Mouse (Mus musculus) neural tube, embryonic 15.5 days (tissue): ENCODE measurements around the gene Smim22. TPM values are rescaled to one million over a fixed set of nuclear protein-coding genes. Genes with fewer than 3 reads are reported as not detected.

ENCODE experiments used
- ATAC-seq: fragments of 200-750 bp; cut with Nextera tagmentation; 2 replicates; pipeline ENCODE4 v1.8.0; 2017; ENCODE audit warnings: mild to moderate bottlenecking, moderate TSS enrichment, moderate library complexity; ENCODE audit not compliant: low FRiP score
- H3K27ac ChIP-seq: fragments of 300-500 bp; sonication (generic); replicated peaks from 2 replicates; pipeline ENCODE4 v1.5.1; 2015; ENCODE audit warnings: mild to moderate bottlenecking, inconsistent platforms
- H3K27me3 ChIP-seq: fragments of 300-500 bp; sonication (generic); replicated peaks from 2 replicates; pipeline ENCODE4 v1.6.1; 2015; ENCODE audit warnings: inconsistent platforms
- H3K36me3 ChIP-seq: fragments of 300-500 bp; sonication (generic); 2 replicates; pipeline ENCODE4 v1.6.1; 2015; ENCODE audit warnings: inconsistent platforms
- H3K4me1 ChIP-seq: fragments of 300-500 bp; sonication (generic); 2 replicates; pipeline ENCODE4 v1.6.1; 2015; ENCODE audit warnings: inconsistent platforms
- H3K4me2 ChIP-seq: fragments of 300-500 bp; sonication (generic); 2 replicates; pipeline ENCODE4 v1.6.1; 2015; ENCODE audit warnings: inconsistent platforms, mild to moderate bottlenecking, moderate library complexity
- H3K4me3 ChIP-seq: fragments of 300-500 bp; sonication (generic); replicated peaks from 2 replicates; pipeline ENCODE4 v1.5.1; 2015; ENCODE audit warnings: mild to moderate bottlenecking, inconsistent platforms
- H3K9ac ChIP-seq: fragments of 300-500 bp; sonication (generic); replicated peaks from 2 replicates; pipeline ENCODE4 v1.6.1; 2015; ENCODE audit warnings: mild to moderate bottlenecking, inconsistent platforms
- H3K9me3 ChIP-seq: fragments of 300-500 bp; sonication (generic); replicated peaks from 2 replicates; pipeline ENCODE4 v1.6.1; 2016; ENCODE audit warnings: inconsistent platforms
- WGBS: fragments of 180-500 bp; shearing (Covaris S2); methylation state at CpG from one replicate; pipeline ENCODE4 v1.1.7; 2015; ENCODE audit warnings: mixed read lengths; 5-methylcytosine and 5-hydroxymethylcytosine counted together
- polyA plus RNA-seq: library from polyadenylated mRNA; unstranded; fragments of >200 nt; fragmentation: Nextera tagmentation; extraction: Ambion mirVana; gene quantifications from 2 replicates; pipeline ENCODE4 v1.2.1, GENCODE M21; 2015

Smim22 gene
- polyA plus RNA-seq, 1 experiment from 2014 or later, result 0.47 TPM

- no peaks in the 10 kb centered on the region for H3K9me3 ChIP-seq
- WGBS, result 90% methylated on average over 7 of the region's 7 CpGs
- H3K27ac ChIP-seq, result no peak overlapping the region
- H3K36me3 ChIP-seq, result peaks cover 40% of the 10 kb centered on the region
- H3K4me2 ChIP-seq, result no peak overlapping the region
- no peak overlapping the region for H3K4me3 ChIP-seq
- H3K9ac ChIP-seq, result no peak overlapping the region
- peaks cover 20% of the 10 kb centered on the region for H3K4me1 ChIP-seq
- H3K27me3 ChIP-seq, result no peaks in the 10 kb centered on the region
- no peak for ATAC-seq
These were observed 4.2 kb downstream of the Smim22 start for GRCm38 (mm10) chr16:5011285-5011684.

GRCm38 (mm10) chr16:5012036-5013005 lies 5.2 kb downstream of the Smim22 start:
- 53% methylated on average over 13 of the region's 13 CpGs for WGBS
- H3K9me3 ChIP-seq, result no peaks in the 10 kb centered on the region
- peak overlapping the region; percentile 61 for H3K9ac ChIP-seq
- H3K4me1 ChIP-seq, result peaks cover 20% of the 10 kb centered on the region
- H3K36me3 ChIP-seq, result peaks cover 51% of the 10 kb centered on the region
- ATAC-seq, result no peak
- peak overlapping the region; percentile 86 for H3K27ac ChIP-seq
- H3K27me3 ChIP-seq, result no peaks in the 10 kb centered on the region
- peak overlapping the region; percentile 61 for H3K4me3 ChIP-seq
- peak overlapping the region; percentile 78 for H3K4me2 ChIP-seq

GRCm38 (mm10) chr16:5013054-5013838 lies 6.2 kb downstream of the Smim22 start, which contains the start of gene Rogdi:
Rogdi (minus strand) TSS chr16:5013553.
- no peaks in the 10 kb centered on the region for H3K9me3 ChIP-seq
- peak within 1 kb of the TSS; percentile 61 for H3K9ac ChIP-seq
- H3K4me1 ChIP-seq, result peaks cover 20% of the 10 kb centered on the region
- WGBS, result under 1% methylated on average over 63 of the region's 63 CpGs
- peaks cover 60% of the 10 kb centered on the region for H3K36me3 ChIP-seq
- H3K27me3 ChIP-seq, result no peaks in the 10 kb centered on the region
- peak within 1 kb of the TSS; percentile 61 for H3K4me3 ChIP-seq
- peak within 1 kb of the TSS; percentile 86 for H3K27ac ChIP-seq
- peak; percentile 99 for ATAC-seq
- H3K4me2 ChIP-seq, result peak within 1 kb of the TSS; percentile 78

- ATAC-seq, result no peak
- Histone ChIP-seq H3K27me3 (no peaks in the 10 kb centered on the region), H3K9me3 (no peaks in the 10 kb centered on the region), H3K4me1 (peaks cover 20% of the 10 kb centered on the region), H3K4me2 (no peak overlapping the region), H3K4me3 (no peak overlapping the region), H3K27ac (no peak overlapping the region), H3K9ac (no peak overlapping the region), H3K36me3 (peaks cover 64% of the 10 kb centered on the region)
- WGBS, result 92% methylated on average over 4 of the region's 4 CpGs
These were observed 7.5 kb downstream of the Smim22 start for GRCm38 (mm10) chr16:5014578-5014977.

- no peak overlapping the region for H3K27ac ChIP-seq
- H3K36me3 ChIP-seq, result peaks cover 94% of the 10 kb centered on the region
- no peaks in the 10 kb centered on the region for H3K27me3 ChIP-seq
- H3K9me3 ChIP-seq, result no peaks in the 10 kb centered on the region
- no peak overlapping the region for H3K9ac ChIP-seq
- H3K4me2 ChIP-seq, result no peak overlapping the region
- 94% methylated on average over 3 of the region's 3 CpGs for WGBS
- no peak for ATAC-seq
- no peaks in the 10 kb centered on the region for H3K4me1 ChIP-seq
- no peak overlapping the region for H3K4me3 ChIP-seq
These were observed 16.9 kb downstream of the Smim22 start for GRCm38 (mm10) chr16:5024021-5024420.

GRCm38 (mm10) chr16:5029847-5030246 lies 22.8 kb downstream of the Smim22 start:
- Histone ChIP-seq H3K27ac (no peak overlapping the region), H3K27me3 (no peaks in the 10 kb centered on the region), H3K9me3 (no peaks in the 10 kb centered on the region), H3K4me1 (no peaks in the 10 kb centered on the region), H3K9ac (no peak overlapping the region), H3K4me2 (no peak overlapping the region), H3K36me3 (peaks cover 97% of the 10 kb centered on the region), H3K4me3 (no peak overlapping the region)
- ATAC-seq, result no peak
- 69% methylated on average over 2 of the region's 2 CpGs for WGBS

GRCm38 (mm10) chr16:5035591-5035990 lies 28.5 kb downstream of the Smim22 start:
- Histone ChIP-seq H3K27me3 (no peaks in the 10 kb centered on the region), H3K9me3 (no peaks in the 10 kb centered on the region), H3K4me1 (no peaks in the 10 kb centered on the region), H3K4me3 (no peak overlapping the region), H3K9ac (no peak overlapping the region), H3K27ac (no peak overlapping the region), H3K36me3 (peaks cover 92% of the 10 kb centered on the region), H3K4me2 (no peak overlapping the region)
- WGBS, result 96% methylated on average over 3 of the region's 3 CpGs
- no peak for ATAC-seq

GRCm38 (mm10) chr16:5036649-5037234 lies 29.7 kb downstream of the Smim22 start:
- H3K27me3 ChIP-seq, result no peaks in the 10 kb centered on the region

GRCm38 (mm10) chr16:5045322-5045721 lies 38.2 kb downstream of the Smim22 start:
- 98% methylated on average over 3 of the region's 3 CpGs for WGBS
- Histone ChIP-seq H3K27me3 (no peaks in the 10 kb centered on the region), H3K4me3 (no peak overlapping the region), H3K36me3 (peaks cover 67% of the 10 kb centered on the region), H3K4me1 (peaks cover 20% of the 10 kb centered on the region), H3K27ac (no peak overlapping the region), H3K9me3 (no peaks in the 10 kb centered on the region), H3K4me2 (no peak overlapping the region), H3K9ac (no peak overlapping the region)
- ATAC-seq, result no peak

More at GRCm38 (mm10) chr16:5036649-5037234, 29.7 kb downstream of the Smim22 start:
- Histone ChIP-seq H3K27ac (no peak overlapping the region), H3K4me3 (no peak overlapping the region), H3K9ac (no peak overlapping the region), H3K4me2 (no peak overlapping the region), H3K9me3 (no peaks in the 10 kb centered on the region), H3K36me3 (peaks cover 93% of the 10 kb centered on the region), H3K4me1 (no peaks in the 10 kb centered on the region)
- ATAC-seq, result no peak
- 76% methylated on average over 5 of the region's 5 CpGs for WGBS

- peak; percentile 49 for ATAC-seq
- peak overlapping the region; percentile 97 for H3K27ac ChIP-seq
- H3K4me2 ChIP-seq, result peak overlapping the region; percentile 91
- WGBS, result under 1% methylated on average over 38 of the region's 38 CpGs
- H3K27me3 ChIP-seq, result no peaks in the 10 kb centered on the region
- H3K4me3 ChIP-seq, result peak overlapping the region; percentile 98
- H3K9me3 ChIP-seq, result no peaks in the 10 kb centered on the region
- H3K4me1 ChIP-seq, result peaks cover 42% of the 10 kb centered on the region
- peaks cover 33% of the 10 kb centered on the region for H3K36me3 ChIP-seq
- peak overlapping the region; percentile 91 for H3K9ac ChIP-seq
These were observed 42.2 kb downstream of the Smim22 start for GRCm38 (mm10) chr16:5049182-5049773.

GRCm38 (mm10) chr16:5049774-5050234 lies 42.7 kb downstream of the Smim22 start, which contains the start of the genes Glyr1 and Ubn1:
Glyr1 (minus strand) TSS chr16:5049863.
Ubn1 (plus strand) TSS chr16:5050057.
- Histone ChIP-seq H3K4me1 (peaks cover 42% of the 10 kb centered on the region), H3K36me3 (peaks cover 29% of the 10 kb centered on the region), H3K9me3 (no peaks in the 10 kb centered on the region), H3K27ac (peak within 1 kb of the TSS; percentile 97), H3K27me3 (no peaks in the 10 kb centered on the region), H3K4me3 (peak within 1 kb of the TSS; percentile 98), H3K9ac (peak within 1 kb of the TSS; percentile 91), H3K4me2 (peak within 1 kb of the TSS; percentile 94)
- under 1% methylated on average over 49 of the region's 56 CpGs for WGBS
- ATAC-seq, result peak; percentile 100
